Mouse (Mus musculus) CH12.LX (cell line): ENCODE data around the gene Magi2. TPM values are rescaled to one million over a fixed set of nuclear protein-coding genes. Genes with fewer than 3 reads are reported as not detected.

Experiments
- DNase-seq: peaks from one replicate; pipeline ENCODE4 v3.0.0-alpha.2; 2013; ENCODE audit errors: extremely low read depth
- H3K27ac ChIP-seq: 2 replicates; pipeline ENCODE4 v1.5.1; 2012; ENCODE audit warnings: low read depth, mild to moderate bottlenecking, control low read depth, moderate library complexity; ENCODE audit not compliant: insufficient read depth
- H3K27me3 ChIP-seq: replicated peaks from 2 replicates; pipeline ENCODE3; 2012; ENCODE audit warnings: inconsistent platforms
- H3K36me3 ChIP-seq, 2 experiments: replicated peaks in 1 of 2; 2 replicates each; pipeline versions ENCODE3 to v1.6.1; 2012; ENCODE audit warnings: inconsistent platforms in 1 of 2, low read length in 1 of 2, mild to moderate bottlenecking in 1 of 2, mixed read lengths in 1 of 2, moderate library complexity in 1 of 2; ENCODE audit not compliant: control insufficient read depth in 1 of 2, insufficient read depth in 1 of 2
- H3K4me1 ChIP-seq, 2 experiments: 2 replicates each; pipeline ENCODE4 v1.6.1; 2012; ENCODE audit warnings: inconsistent platforms in 1 of 2, moderate library complexity in 1 of 2; ENCODE audit not compliant: insufficient read depth in 2 of 2, control insufficient read depth in 1 of 2
- H3K4me2 ChIP-seq: 2 replicates; pipeline ENCODE4 v1.6.1; 2012; ENCODE audit warnings: low read depth, mild to moderate bottlenecking, control low read depth; ENCODE audit not compliant: poor library complexity, insufficient read depth, severe bottlenecking
- H3K4me3 ChIP-seq, 3 experiments: fragments of 150-350 bp in 1 of 3; sonication (generic) in 1 of 3; replicated peaks in 1 of 3; 2 replicates each; pipeline versions ENCODE3 to v1.5.1; 2011 to 2012; ENCODE audit warnings: low read depth in 2 of 3, low read length in 2 of 3, mild to moderate bottlenecking in 2 of 3, moderate library complexity in 2 of 3, control low read depth in 1 of 3, improper control_type of control experiment in 1 of 3, inconsistent platforms in 1 of 3, mixed read lengths in 1 of 3; ENCODE audit not compliant: poor library complexity in 1 of 3
- H3K79me2 ChIP-seq: replicated peaks from 2 replicates; pipeline ENCODE4 v1.6.1; 2012; ENCODE audit warnings: mild to moderate bottlenecking, moderate library complexity; ENCODE audit not compliant: control insufficient read depth, poor library complexity, insufficient read depth, severe bottlenecking; ENCODE audit errors: extremely low read depth
- H3K9ac ChIP-seq: 2 replicates; pipeline ENCODE4 v1.6.1; 2012; ENCODE audit warnings: low read depth, mild to moderate bottlenecking, control low read depth, moderate library complexity; ENCODE audit not compliant: insufficient read depth
- H3K9me3 ChIP-seq: replicated peaks from 2 replicates; pipeline ENCODE3; 2012; ENCODE audit warnings: low read length, inconsistent platforms, mixed read lengths
- BHLHE40 ChIP-seq: IDR thresholded peaks from 2 replicates; pipeline ENCODE4 v1.6.1; 2011; ENCODE audit warnings: mild to moderate bottlenecking, low read depth, low read length, improper control_type of control experiment
- CHD1 ChIP-seq: IDR thresholded peaks from 2 replicates; pipeline ENCODE4 v1.6.1; 2012; ENCODE audit warnings: low read depth, low read length, improper control_type of control experiment, inconsistent platforms
- CHD2 ChIP-seq: IDR thresholded peaks from 2 replicates; pipeline ENCODE4 v1.6.1; 2011; ENCODE audit warnings: low read length, improper control_type of control experiment
- CTCF ChIP-seq, 2 experiments: IDR thresholded peaks in 1 of 2; conservative IDR thresholded peaks in 1 of 2; 2 replicates each; pipeline ENCODE4 v1.5.1; 2011 to 2012; ENCODE audit warnings: low read depth in 2 of 2, low read length in 2 of 2, improper control_type of control experiment in 1 of 2, inconsistent platforms in 1 of 2, mild to moderate bottlenecking in 1 of 2, moderate library complexity in 1 of 2
- E2F4 ChIP-seq: IDR thresholded peaks from 2 replicates; pipeline ENCODE4 v1.6.1; 2011; ENCODE audit warnings: low read depth, low read length, improper control_type of control experiment; ENCODE audit not compliant: insufficient replicate concordance
- ELF1 ChIP-seq: IDR thresholded peaks from 2 replicates; pipeline ENCODE4 v1.6.1; 2014; ENCODE audit warnings: low read depth, mild to moderate bottlenecking, inconsistent platforms, low read length, improper control_type of control experiment
- EP300 ChIP-seq: IDR thresholded peaks from 2 replicates; pipeline ENCODE4 v1.6.1; 2011; ENCODE audit warnings: low read length, improper control_type of control experiment
- ETS1 ChIP-seq: conservative IDR thresholded peaks from 2 replicates; pipeline ENCODE4 v1.6.1; 2012; ENCODE audit warnings: low read depth, mild to moderate bottlenecking, inconsistent platforms, low read length, improper control_type of control experiment, moderate library complexity
- IRF4 ChIP-seq: IDR thresholded peaks from 2 replicates; pipeline ENCODE4 v1.6.1; 2014; ENCODE audit warnings: low read depth, mild to moderate bottlenecking, inconsistent platforms, low read length, improper control_type of control experiment
- JUN ChIP-seq: IDR thresholded peaks from 2 replicates; pipeline ENCODE4 v1.6.1; 2011; ENCODE audit warnings: low read depth, mild to moderate bottlenecking, low read length, improper control_type of control experiment, moderate library complexity; ENCODE audit not compliant: insufficient read depth
- JUND ChIP-seq: conservative IDR thresholded peaks from 2 replicates; pipeline ENCODE4 v1.6.1; 2011; ENCODE audit warnings: low read depth, low read length, improper control_type of control experiment
- KAT2A ChIP-seq: IDR thresholded peaks from 2 replicates; pipeline ENCODE4 v1.6.1; 2012; ENCODE audit warnings: low read length, improper control_type of control experiment, inconsistent platforms; ENCODE audit not compliant: insufficient replicate concordance
- MAFK ChIP-seq: IDR thresholded peaks from 2 replicates; pipeline ENCODE4 v1.6.1; 2011; ENCODE audit warnings: low read length, improper control_type of control experiment; ENCODE audit not compliant: insufficient replicate concordance
- MAX ChIP-seq: IDR thresholded peaks from 2 replicates; pipeline ENCODE4 v1.6.1; 2011; ENCODE audit warnings: low read length, improper control_type of control experiment
- MAZ ChIP-seq: IDR thresholded peaks from 2 replicates; pipeline ENCODE4 v1.6.1; 2012; ENCODE audit warnings: low read depth, mild to moderate bottlenecking, inconsistent platforms, low read length, improper control_type of control experiment, moderate library complexity
- MEF2A ChIP-seq: IDR thresholded peaks from 2 replicates; pipeline ENCODE4 v1.6.1; 2014; ENCODE audit warnings: low read depth, mild to moderate bottlenecking, inconsistent platforms, low read length, improper control_type of control experiment, borderline replicate concordance
- MXI1 ChIP-seq: IDR thresholded peaks from 2 replicates; pipeline ENCODE4 v1.6.1; 2011; ENCODE audit warnings: mild to moderate bottlenecking, low read depth, low read length, improper control_type of control experiment
- NELFE ChIP-seq: IDR thresholded peaks from 2 replicates; pipeline ENCODE4 v1.6.1; 2011; ENCODE audit warnings: low read depth, low read length, improper control_type of control experiment
- RCOR1 ChIP-seq: conservative IDR thresholded peaks from 2 replicates; pipeline ENCODE4 v1.6.1; 2012; ENCODE audit warnings: low read depth, mild to moderate bottlenecking, inconsistent platforms, low read length, improper control_type of control experiment
- SMC3 ChIP-seq: IDR thresholded peaks from 2 replicates; pipeline ENCODE4 v1.6.1; 2011; ENCODE audit warnings: low read depth, low read length, improper control_type of control experiment
- TCF12 ChIP-seq: IDR thresholded peaks from 2 replicates; pipeline ENCODE4 v1.6.1; 2014; ENCODE audit warnings: low read depth, mild to moderate bottlenecking, inconsistent platforms, low read length, improper control_type of control experiment
- USF2 ChIP-seq: conservative IDR thresholded peaks from 2 replicates; pipeline ENCODE4 v1.6.1; 2011; ENCODE audit warnings: low read depth, low read length, improper control_type of control experiment
- ZC3H11A ChIP-seq: IDR thresholded peaks from 2 replicates; pipeline ENCODE4 v1.6.1; 2012; ENCODE audit warnings: low read depth, mild to moderate bottlenecking, inconsistent platforms, low read length, improper control_type of control experiment
- ZMIZ1 ChIP-seq: IDR thresholded peaks from 2 replicates; pipeline ENCODE4 v1.6.1; 2012; ENCODE audit warnings: low read depth, mild to moderate bottlenecking, inconsistent platforms, low read length, improper control_type of control experiment
- ZNF384 ChIP-seq: IDR thresholded peaks from 2 replicates; pipeline ENCODE4 v1.6.1; 2012; ENCODE audit warnings: low read depth, low read length, improper control_type of control experiment, inconsistent platforms
- dilution Hi-C: fragments of 300-500 bp; cut with MboI; formaldehyde crosslinking; loops from 2 replicates; pipeline ENCODE4 v1.14.3; 2020; ENCODE audit warnings: low sequenced_read_pairs; ENCODE audit not compliant: extremely low pct_unique_long_range_greater_than_20kb, extremely low pct_ligation_motif_present
- in situ Hi-C: fragments of 300-500 bp; cut with MboI; formaldehyde crosslinking; loops from 3 replicates; pipeline ENCODE4 v1.14.3; 2019; ENCODE audit warnings: low sequenced_read_pairs, low pct_ligation_motif_present, low pct_unique_long_range_greater_than_20kb, mixed read lengths
- polyA plus RNA-seq: library from polyadenylated mRNA; unstranded; fragments of >175 nt; gene quantifications from 2 replicates; pipeline ENCODE4 v1.2.1, GENCODE M21; 2012; ENCODE audit warnings: low read depth; ENCODE audit not compliant: insufficient read length
- total RNA-seq, 2 experiments: library from RNA; depleted of rRNA; stranded (reverse); fragments of 300-350 nt in 1 of 2; fragments of >200 nt in 1 of 2; gene quantifications; 2 replicates each; pipeline ENCODE4 v1.2.3; 2012 to 2014

Gene Magi2
- total and polyA plus RNA-seq, 3 experiments: 0.37 to 0.63 (median 0.42) TPM

DNA sequence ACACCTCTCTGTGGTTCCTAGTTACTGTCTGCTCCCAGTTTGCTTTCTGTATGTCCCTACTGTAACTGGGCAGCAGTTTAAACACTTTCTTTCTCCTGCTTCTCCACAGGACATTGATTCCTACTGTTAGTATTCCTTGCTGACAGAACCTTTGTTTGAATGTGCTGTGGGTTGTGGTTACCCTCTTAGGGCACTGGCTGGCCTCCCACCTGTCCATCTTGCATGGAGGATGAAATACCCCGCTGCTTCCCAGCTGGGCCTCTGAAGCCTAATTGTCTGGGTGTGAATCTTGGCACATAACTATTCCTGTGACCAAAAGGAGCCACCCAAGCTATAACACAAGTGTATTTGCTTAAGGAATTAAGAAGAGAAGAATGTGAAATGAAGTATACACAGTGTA is 823.4 kb downstream of the Magi2 start:
- H3K4me3 ChIP-seq: no peak overlapping the region
- H3K4me2 ChIP-seq: no peak overlapping the region
- no peaks in the 10 kb centered on the region for H3K9me3 ChIP-seq
- dilution Hi-C loops: no loop called here
- DNase-seq: no peak
- H3K79me2 ChIP-seq: no peaks in the 10 kb centered on the region
- H3K4me1 ChIP-seq: peaks cover 0 to 40% of the 10 kb centered on the region in 2 experiments; a peak in 3 of 4 replicates
- no peaks in the 10 kb centered on the region for H3K36me3 ChIP-seq
- no peak overlapping the region for H3K27ac ChIP-seq
- H3K9ac ChIP-seq: no peak overlapping the region
- TF ChIP-seq NELFE (no peak), MAFK (no peak), SMC3 (no peak), CHD2 (no peak), KAT2A (no peak), ZNF384 (no peak), CHD1 (no peak), ZMIZ1 (no peak), MAZ (no peak), ETS1 (no peak), MXI1 (no peak), MEF2A (no peak), USF2 (no peak), E2F4 (no peak), ELF1 (no peak), CTCF (conservative IDR thresholded peaks at IDR 0.05 in 1 of 2, IDR thresholded peaks at IDR 0.05 in 1 of 2; ENCODE audit: low read depth in 2 of 2, low read length in 2 of 2) (no peak), MAX (no peak), EP300 (no peak), IRF4 (no peak)
- H3K27me3 ChIP-seq: no peaks in the 10 kb centered on the region
- in situ Hi-C loops: no loop called here

GRCm38 (mm10) chr5:20055000-20055399 is 828.2 kb downstream of the Magi2 start:
- dilution Hi-C loops (no loop called here), in situ Hi-C loops (no loop called here)
- H3K27me3 ChIP-seq: no peaks in the 10 kb centered on the region
- H3K9ac ChIP-seq: no peak overlapping the region
- no peaks in the 10 kb centered on the region for H3K36me3 ChIP-seq
- DNase-seq: peak; percentile 78
- H3K4me1 ChIP-seq: peaks cover 0 to 18% of the 10 kb centered on the region in 2 experiments; a peak in 3 of 4 replicates
- no peak overlapping the region for H3K27ac ChIP-seq
- H3K9me3 ChIP-seq: no peaks in the 10 kb centered on the region
- H3K79me2 ChIP-seq: no peaks in the 10 kb centered on the region
- no peak overlapping the region for H3K4me2 ChIP-seq
- 0 out of 2 replicates have a peak, but pooled peaks have one; percentile 29 for TF ChIP-seq MAFK
- TF ChIP-seq ZC3H11A: no peak
- no peak for TF ChIP-seq CTCF (conservative IDR thresholded peaks at IDR 0.05 in 1 of 2, IDR thresholded peaks at IDR 0.05 in 1 of 2; ENCODE audit: low read depth in 2 of 2, low read length in 2 of 2)
- peak; percentile 53; the same call in 1 of the 2 replicates for TF ChIP-seq ETS1
- no peak for TF ChIP-seq RCOR1
- 0 out of 2 replicates have a peak, but pooled peaks have one; percentile 44 for TF ChIP-seq KAT2A
- TF ChIP-seq IRF4: peak; percentile 83
- peak; percentile 86 for TF ChIP-seq JUN
- no peak for TF ChIP-seq MAZ
- TF ChIP-seq EP300: peak; percentile 91
- TF ChIP-seq JUND: peak; percentile 88
- TF ChIP-seq ELF1: no peak
- peak; percentile 96 for TF ChIP-seq ZNF384
- no peak for TF ChIP-seq TCF12
- 0 out of 2 replicates have a peak, but pooled peaks have one; percentile 20 for TF ChIP-seq BHLHE40
- TF ChIP-seq, all 38 proteins: peak for 9
- no peak overlapping the region for H3K4me3 ChIP-seq
